Mouse (Mus musculus) kidney, adult 9 months (tissue): ENCODE results near the gene Syngr1.

Experiments used
- DNase-seq: peaks from one replicate; pipeline ENCODE4 v3.0.0; 2022

Syngr1 gene

DNA sequence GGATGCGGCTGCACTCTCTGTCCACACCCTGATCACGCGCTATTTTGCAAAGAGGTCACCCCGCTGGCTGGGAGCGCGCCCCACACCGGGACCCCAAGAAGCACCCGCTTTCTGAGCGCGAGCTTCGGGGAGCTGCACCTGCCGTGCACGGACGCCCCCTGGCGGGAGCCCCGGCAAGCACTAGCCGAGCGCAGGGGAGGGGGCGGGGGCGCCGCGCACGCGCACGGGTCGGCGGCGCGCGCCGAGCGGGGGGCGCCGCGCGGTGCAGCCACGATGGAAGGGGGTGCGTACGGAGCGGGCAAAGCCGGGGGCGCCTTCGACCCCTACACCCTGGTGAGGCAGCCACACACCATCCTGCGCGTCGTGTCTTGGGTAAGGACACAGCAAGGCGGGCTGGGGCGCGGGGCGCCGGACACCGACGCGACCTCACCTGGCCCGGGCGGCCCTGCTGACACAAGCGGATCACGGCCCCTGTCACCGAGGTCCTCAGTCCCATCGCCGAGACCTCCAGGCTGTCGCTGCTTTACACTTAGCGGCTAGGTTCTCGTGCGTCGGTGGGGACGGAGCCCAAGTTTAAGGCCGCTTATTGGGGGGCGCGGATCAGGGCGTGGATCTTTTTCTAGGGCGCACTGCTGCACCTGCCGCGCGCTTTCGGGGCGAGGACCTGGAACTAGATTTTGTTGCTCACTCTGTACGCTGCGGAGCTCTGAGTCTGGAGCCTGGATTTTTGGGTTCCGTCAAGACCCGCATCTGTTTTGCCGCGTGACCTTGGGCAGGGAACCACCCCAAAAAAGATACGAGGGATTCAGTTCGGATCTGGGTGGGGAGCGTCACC, at the start of gene Syngr1, which contains the start of gene Rpl3:
Gene Syngr1, plus strand, starts transcription at position 214 of the 835 bp plus-strand sequence.
Gene Rpl3, minus strand, starts transcription at position 748 of the 835 bp plus-strand sequence.
- DNase-seq: peak; percentile 74

GRCm38 (mm10) chr15:80042152-80042551, 49.0 kb upstream of the Syngr1 start:
- no peak for DNase-seq

GRCm38 (mm10) chr15:80044249-80044648, 46.9 kb upstream of the Syngr1 start:
- DNase-seq: no peak

GRCm38 (mm10) chr15:80045749-80046148, 45.4 kb upstream of the Syngr1 start:
- no peak for DNase-seq

DNA sequence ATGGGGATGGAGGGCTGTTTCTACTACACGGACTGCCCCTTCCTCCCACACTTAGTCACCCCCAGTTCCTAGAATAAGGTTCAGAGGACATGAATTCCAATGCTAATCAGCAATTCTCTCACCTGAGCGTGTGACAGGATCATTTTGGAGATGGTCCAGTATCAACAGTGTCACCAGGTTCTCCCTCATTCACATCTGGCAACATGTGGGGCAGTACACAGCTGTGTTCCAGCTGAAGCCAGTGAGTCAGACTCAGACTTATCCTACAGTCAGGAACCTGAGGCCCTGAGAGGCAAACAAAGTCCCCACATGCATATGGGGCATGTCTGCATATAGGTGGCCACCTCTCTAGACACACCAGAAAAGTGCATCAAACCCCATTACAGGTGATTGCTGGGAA, 43.9 kb upstream of the Syngr1 start:
- DNase-seq: no peak

- no peak for DNase-seq
These were observed 43.2 kb upstream of the Syngr1 start for GRCm38 (mm10) chr15:80047973-80048372.

DNA sequence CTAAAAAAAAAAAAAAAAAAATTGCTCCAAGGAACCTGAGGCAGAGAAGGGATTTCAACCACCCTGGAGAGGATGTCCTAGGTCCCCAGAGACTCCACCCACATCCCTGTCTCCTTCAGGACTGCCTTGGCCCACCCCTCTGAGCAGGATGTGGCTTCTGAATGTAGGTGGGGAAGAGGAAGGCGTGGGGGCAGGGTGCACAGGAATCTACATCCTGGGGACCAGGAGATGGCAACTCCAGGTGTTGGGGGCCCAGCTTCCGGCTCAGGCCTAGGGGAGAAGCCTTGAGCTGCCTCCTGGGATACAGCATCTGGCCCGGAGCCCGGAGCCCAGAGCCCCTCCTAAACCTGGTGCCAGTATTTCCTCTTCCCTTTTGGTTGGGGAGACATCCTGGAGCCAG, 41.0 kb upstream of the Syngr1 start:
- DNase-seq: peak; percentile 59

DNA sequence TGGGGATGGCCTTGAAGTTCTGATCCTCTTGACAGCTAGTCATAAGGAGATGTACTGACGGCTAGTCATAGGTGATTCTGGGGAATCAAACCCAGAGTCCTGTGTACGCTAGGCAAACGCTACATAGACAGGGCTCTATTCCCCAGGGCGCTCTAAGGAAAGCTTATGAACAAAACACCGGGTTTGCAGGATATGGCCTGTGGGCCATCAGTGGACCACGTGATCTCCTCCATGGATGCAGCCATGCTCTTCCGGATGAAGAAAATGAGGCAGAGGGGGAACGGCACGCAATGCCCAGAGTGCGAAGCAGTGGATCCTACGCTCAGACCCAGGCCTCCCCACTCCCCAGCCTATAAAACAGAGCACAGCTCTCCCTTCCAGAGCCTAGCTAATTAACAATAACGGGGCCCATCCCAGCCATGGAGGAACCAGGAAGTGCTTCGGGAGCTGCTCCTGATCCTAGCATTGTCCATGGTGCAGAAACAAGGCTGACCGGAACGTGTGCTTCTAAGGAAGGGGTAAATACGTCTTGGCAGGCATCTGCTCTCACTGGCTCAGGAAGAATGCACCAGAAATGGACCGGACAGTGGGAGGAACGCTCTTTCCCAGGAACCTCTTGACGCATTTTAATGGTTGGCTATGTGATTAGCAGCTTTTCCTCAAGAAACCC, 39.9 kb upstream of the Syngr1 start:
- no peak for DNase-seq

- no peak for DNase-seq
These were observed 39.4 kb upstream of the Syngr1 start for GRCm38 (mm10) chr15:80051782-80052181.

- no peak for DNase-seq
These were observed 37.6 kb upstream of the Syngr1 start for GRCm38 (mm10) chr15:80053381-80054033.

GRCm38 (mm10) chr15:80054034-80054710, 37.0 kb upstream of the Syngr1 start:
- DNase-seq: peak; percentile 39

DNA sequence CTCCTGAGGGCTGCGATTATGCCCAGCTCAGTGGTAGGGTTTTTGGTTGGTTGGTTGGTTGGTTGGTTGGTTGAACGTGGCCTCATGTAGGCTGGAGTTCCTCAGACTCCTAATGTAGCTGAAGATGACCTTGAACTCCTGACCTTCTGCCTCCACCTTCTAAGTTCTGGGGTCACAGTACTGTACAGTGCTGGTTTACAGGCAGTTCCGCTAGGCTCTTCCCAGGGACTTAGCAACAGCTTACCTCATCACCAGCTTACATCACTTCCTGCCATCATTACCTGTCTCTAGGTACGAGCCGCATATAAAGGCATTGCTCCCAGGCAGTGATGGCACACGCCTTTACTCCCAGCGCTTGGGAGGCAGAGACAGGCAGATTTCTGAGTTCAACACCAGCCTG, 33.0 kb upstream of the Syngr1 start:
- no peak for DNase-seq

DNA sequence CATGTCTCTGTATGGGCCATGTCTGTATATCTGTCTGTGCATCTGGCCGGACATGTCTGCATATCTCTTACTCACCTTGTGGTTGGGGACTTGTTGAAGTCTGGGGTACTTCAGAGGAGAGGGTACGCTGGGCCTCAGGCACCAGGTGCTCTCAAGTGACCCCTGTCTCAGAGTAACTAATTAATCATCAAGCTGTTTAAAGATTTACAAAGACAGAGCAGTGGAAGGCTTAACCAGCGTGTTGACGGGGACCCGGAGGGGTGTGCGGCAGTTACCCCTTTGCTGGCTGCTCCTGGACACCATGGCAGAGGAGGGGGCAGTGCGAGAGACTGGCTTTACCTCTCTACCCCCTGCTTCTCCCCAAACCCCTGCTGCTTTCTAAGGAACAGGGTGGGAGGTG, 31.5 kb upstream of the Syngr1 start:
- DNase-seq: peak; percentile 85

DNA sequence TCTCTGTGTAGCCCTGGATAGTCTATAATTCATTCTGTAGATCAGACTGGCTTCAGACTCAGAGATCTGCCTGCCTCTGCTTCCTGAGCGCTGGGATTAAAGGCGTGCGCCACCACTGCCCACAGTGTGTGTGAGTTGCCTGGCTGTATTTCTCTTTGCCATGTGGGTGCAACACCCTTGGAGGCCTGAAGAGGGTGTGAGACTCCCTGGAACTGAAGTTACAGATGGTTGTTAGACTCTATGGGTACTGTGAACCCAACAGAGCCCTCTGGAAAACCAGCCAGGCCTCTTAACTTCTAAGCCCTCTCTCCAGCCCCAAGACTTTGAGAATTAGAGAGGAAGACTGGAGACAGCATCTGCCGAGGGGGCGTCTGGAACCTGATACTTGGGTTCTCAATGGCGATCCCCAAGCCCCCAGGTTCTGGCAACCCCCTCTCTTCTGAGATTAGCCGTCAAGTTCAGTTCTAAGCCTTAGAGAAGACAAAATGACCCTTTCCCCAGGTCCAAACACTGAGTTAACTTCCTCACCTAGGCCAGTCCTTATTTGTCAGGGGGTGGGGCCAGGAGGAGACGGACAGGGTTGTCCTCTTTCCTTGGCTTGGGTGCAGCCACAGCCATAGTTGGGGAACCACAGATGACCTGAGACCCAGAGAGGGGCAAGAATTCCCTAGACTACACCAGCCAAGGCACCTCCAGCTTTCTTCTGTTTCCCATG, 30.6 kb upstream of the Syngr1 start:
- peak; percentile 61 for DNase-seq

DNA sequence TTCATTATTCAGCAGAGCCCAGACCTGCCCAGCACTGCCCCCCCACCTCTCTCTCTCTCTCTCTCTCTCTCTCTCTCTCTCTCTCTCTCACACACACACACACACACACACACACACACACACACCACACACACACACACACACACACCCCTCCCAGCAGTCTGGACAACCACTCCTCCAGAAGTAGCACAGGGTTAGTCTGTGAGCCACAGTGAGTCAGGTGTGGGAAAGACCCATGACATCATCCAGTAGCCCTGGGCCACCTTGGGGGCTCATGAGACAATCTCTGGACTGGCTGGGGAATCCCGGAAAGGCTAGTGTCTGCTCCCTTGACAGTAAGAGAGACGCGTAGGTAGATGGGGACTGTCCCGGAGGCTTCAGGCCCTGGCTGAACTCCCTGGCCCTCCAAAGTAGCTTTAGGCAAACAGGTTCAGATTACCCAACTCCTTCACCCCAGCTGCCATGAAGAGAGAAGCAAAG, 30.0 kb upstream of the Syngr1 start:
- no peak for DNase-seq

DNA sequence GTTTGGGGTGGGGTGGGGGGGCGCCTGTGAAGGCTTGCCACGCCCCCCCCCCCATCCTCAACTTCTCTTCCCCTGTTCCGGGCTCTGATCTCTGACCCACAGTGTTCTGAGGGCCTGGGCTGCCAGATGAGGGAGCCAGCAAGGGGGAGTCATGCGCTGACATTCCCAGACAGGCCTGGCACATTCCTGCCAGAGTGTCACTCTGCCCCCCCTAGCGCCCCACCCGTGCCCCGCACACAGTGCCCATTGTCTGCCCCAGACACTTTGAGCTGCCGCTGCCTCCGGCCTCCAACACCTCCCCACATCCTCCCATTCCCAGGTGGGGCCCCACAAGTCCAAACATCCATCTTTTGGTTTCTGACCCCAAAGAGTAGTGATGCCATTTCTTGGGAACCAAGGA, 28.8 kb upstream of the Syngr1 start:
- no peak for DNase-seq

DNA sequence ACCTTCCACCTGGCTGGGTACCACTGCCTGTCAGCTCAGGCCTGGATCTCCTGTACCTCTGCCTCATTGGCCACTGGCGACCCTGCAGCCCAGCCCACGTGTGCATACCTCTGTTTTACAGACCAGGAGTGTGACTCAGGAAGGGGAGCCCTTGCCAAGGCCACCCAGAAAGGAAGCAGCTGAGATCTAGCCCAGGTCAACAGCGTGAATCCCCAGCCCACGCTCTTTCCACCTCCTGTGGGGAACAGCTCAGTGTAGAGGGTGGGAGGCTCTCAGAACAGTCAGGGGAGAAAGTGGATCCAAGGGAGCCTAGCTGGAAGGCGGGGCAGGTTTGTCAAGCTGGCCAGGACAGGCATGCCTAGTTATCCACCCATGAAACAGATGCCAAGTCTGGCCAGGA, 28.3 kb upstream of the Syngr1 start:
- DNase-seq: no peak

DNA sequence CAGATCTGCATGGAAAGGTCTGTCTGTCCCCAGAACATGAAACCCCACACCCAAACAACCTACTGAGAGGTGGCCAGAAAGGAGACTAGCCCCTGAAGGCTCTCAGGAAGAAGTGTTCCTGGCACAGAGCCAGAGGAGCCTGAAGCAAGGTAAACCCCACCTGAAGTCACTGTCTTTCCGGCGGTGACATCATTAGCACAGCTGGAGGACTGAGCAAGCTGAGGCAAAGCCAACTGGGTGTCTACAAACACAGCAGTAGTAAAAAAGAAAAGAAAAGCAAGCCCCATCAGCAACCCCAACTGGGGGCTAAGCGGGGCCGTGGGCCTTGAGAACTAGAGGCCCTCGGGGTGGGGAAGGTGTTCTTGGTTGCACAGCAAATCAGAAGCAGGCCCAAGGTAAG, 26.2 kb upstream of the Syngr1 start:
- no peak for DNase-seq

DNA sequence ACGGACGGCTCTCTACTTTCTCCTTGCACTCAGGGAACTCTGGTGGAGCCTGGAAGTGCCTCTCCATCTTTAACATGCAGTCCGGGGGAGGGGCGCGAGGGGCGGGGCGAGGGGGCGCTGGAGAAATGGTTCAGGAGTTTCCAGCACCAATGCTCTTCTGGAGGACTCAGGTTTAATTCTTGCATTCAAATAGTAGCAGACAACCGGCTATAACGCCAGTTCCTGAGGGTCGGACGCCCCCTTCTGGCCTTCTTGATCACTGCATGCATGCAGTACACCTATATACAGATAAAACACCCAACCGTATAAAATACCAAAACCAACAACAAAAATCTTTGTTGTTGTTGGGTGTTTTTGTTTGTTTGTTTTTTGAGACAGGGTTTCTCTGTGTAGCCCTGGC, 25.7 kb upstream of the Syngr1 start:
- no peak for DNase-seq

- DNase-seq: no peak
These were observed 24.6 kb upstream of the Syngr1 start for GRCm38 (mm10) chr15:80066538-80066937.

DNA sequence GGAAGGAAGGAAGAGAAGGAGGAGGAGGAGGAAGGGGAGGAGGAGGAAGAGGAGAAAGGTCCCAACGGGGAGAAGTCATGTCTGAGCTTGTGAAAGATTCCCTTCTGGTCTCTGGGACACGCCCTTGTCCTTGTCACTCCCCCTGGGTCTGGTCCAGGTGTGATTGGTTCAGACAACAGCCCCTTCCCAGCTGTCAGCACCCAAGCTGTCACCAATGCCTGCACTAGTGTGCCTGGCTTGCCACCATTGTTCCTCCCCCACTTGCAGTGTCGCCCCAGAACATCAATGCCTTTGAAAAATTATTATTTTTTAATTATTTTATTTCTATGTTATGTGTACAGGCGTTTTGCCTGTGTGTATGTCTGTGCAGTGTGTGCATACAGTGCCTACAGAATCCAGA, 22.0 kb upstream of the Syngr1 start:
- no peak for DNase-seq

- no peak for DNase-seq
These were observed 21.0 kb upstream of the Syngr1 start for GRCm38 (mm10) chr15:80070095-80070644.
